Mouse (Mus musculus): ENCODE results near the gene Itpr1.

- no peak for TF ChIP-seq POLR2A (IDR thresholded peaks at IDR 0.05; ENCODE audit: borderline replicate concordance, extremely low read depth, low read depth, low read length)
- TF ChIP-seq CTCF (IDR thresholded peaks at IDR 0.05; ENCODE audit: insufficient read depth, low read length): no peak
These were observed 5.1 kb downstream of the Itpr1 start for GRCm38 (mm10) chr6:108217987-108218386.

Measured in lung, adult 2 months (tissue).